Mouse (Mus musculus): ENCODE measurements around the gene Slc16a4. TPM values are rescaled to one million over a fixed set of nuclear protein-coding genes. Genes with fewer than 3 reads are reported as not detected.
"Not testable (repeated sequence)": the region's sequence is repeated elsewhere in the genome, so short reads cannot be mapped to it uniquely, and the experiment has no call there.

Gene Slc16a4
- polyA plus RNA-seq, 1 experiment = not detected

DNA sequence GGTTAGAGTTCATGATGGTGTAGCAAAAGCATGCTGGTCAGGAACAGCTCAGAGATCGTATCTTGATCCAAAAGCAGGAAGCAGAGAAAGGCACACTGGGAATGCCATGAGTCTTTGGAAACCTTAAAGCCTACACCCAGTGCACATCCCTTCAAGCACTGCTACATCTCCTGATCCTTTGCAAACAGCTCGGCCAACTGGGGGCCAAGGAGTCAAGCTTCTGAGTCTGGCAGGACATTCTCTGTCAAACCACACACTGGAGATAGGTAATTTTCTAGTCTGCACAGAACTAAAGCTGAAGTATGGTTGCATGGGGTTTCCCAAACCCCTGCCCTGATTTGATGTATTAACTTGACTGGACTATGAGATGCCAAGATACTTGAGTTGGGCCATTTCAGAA is 4.9 kb upstream of the Slc16a4 start:
- Histone ChIP-seq H3K4me3 (ENCODE audit: insufficient read depth, low read length) (no peak overlapping the region), H3K27ac (ENCODE audit: insufficient read depth, low read depth, low read length) (no peak overlapping the region), H3K4me1 (ENCODE audit: control insufficient read depth, insufficient read depth, low read length) (peaks cover 6% of the 10 kb centered on the region)
- TF ChIP-seq POLR2A (IDR thresholded peaks at IDR 0.05; ENCODE audit: borderline replicate concordance, low read depth, low read length) (no peak), CTCF (IDR thresholded peaks at IDR 0.05; ENCODE audit: low read depth, low read length) (no peak)

- no peak overlapping the region for H3K4me3 ChIP-seq (ENCODE audit: insufficient read depth, low read length)
- no peak for TF ChIP-seq CTCF (IDR thresholded peaks at IDR 0.05; ENCODE audit: low read depth, low read length)
- no peak for TF ChIP-seq POLR2A (IDR thresholded peaks at IDR 0.05; ENCODE audit: borderline replicate concordance, low read depth, low read length)
- peaks cover 6% of the 10 kb centered on the region for H3K4me1 ChIP-seq (ENCODE audit: control insufficient read depth, insufficient read depth, low read length)
- H3K27ac ChIP-seq (ENCODE audit: insufficient read depth, low read depth, low read length) = no peak overlapping the region
Observed at GRCm38 (mm10) chr3:107287346-107287745, 3.7 kb upstream of the Slc16a4 start.

DNA sequence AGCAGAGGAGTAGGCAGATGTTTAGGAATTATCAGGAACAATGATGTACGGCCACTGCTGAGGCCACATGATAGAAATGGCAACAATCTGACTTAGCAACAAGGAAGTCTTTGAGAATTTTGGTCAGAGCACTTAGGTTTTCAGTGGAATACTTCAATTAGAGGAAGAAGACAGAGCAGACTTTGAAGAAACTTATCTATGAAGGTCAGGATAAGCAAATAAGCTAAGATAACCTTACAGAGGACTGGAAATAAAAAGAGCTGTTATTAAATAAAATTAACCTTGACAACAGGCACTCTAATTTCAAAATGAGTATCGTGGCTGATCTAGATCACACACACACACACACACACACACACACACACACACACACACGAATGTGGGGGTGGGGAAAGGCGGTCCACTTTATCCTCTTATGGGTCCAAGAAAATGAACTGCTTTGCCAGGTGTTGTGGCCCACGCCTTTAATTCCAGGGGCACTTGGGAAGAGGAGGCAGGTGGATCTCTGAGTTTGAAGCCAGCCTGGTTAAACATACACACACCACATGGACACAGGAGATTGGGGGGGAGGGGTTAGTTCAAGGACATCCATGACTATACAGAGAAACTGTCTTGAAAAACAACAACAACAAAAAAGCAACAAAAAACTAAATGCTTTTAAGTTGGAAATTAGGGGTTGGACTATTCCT is 4.8 kb downstream of the Slc16a4 start:
- no peak for TF ChIP-seq CTCF (IDR thresholded peaks at IDR 0.05; ENCODE audit: low read depth, low read length)
- TF ChIP-seq POLR2A (IDR thresholded peaks at IDR 0.05; ENCODE audit: borderline replicate concordance, low read depth, low read length) = no peak
- no peaks in the 10 kb centered on the region for H3K4me1 ChIP-seq (ENCODE audit: control insufficient read depth, insufficient read depth, low read length)
- H3K27ac ChIP-seq (ENCODE audit: insufficient read depth, low read depth, low read length) = no peak overlapping the region
- H3K4me3 ChIP-seq (ENCODE audit: insufficient read depth, low read length) = no peak overlapping the region

DNA sequence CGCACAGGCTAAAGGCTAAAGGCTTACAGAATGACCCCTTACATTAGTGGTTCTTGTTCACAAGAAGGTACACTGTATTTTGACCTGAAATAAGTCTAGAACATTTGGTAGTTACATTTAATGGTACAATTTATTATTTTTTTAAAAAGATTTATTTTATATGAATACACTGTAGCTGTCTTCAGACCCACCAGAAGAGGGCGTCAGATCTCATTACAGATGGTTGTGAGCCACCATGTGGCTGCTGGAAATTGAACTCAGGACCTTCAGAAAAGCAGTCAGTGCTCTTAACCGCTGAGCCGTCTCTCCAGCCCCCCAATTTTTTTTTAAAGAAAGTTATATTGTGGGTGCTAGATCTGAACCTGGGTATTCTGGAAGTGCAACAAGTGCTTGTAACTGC is 5.9 kb downstream of the Slc16a4 start:
- H3K27ac ChIP-seq (ENCODE audit: insufficient read depth, low read depth, low read length); H3K4me3 ChIP-seq (ENCODE audit: insufficient read depth, low read length); H3K4me1 ChIP-seq (ENCODE audit: control insufficient read depth, insufficient read depth, low read length): not testable (repeated sequence)

- Histone ChIP-seq H3K4me1 (ENCODE audit: control insufficient read depth, insufficient read depth, low read length) (0 out of 2 replicates have a peak, but pooled peaks cover 2% of the 10 kb centered on the region), H3K27ac (ENCODE audit: insufficient read depth, low read depth, low read length) (no peak overlapping the region), H3K4me3 (ENCODE audit: insufficient read depth, low read length) (no peak overlapping the region)
- TF ChIP-seq POLR2A (IDR thresholded peaks at IDR 0.05; ENCODE audit: borderline replicate concordance, low read depth, low read length) (no peak), CTCF (IDR thresholded peaks at IDR 0.05; ENCODE audit: low read depth, low read length) (no peak)
Observed at GRCm38 (mm10) chr3:107317338-107317737, 26.3 kb downstream of the Slc16a4 start.

DNA sequence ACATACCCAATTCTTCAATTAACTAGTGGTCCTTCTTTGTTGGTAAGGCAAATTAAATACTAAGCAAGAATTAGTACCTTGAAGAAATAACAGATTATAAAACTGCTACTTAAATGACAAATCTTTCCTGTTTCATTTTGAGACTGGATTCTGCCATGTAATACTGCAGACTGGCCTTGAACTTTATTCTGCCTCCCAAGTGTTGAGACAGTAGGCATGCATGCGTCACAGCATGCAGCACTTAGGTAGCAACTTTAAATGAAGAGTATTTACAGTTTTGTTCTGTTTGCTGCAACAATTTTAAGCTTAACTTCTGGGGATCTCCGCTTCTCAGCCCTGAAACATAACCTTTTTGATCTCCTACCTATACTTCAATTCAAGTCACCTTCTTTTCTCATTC is 30.1 kb downstream of the Slc16a4 start:
- H3K4me3 ChIP-seq (ENCODE audit: insufficient read depth, low read length) = no peak overlapping the region
- H3K27ac ChIP-seq (ENCODE audit: insufficient read depth, low read depth, low read length) = no peak overlapping the region
- TF ChIP-seq POLR2A (IDR thresholded peaks at IDR 0.05; ENCODE audit: borderline replicate concordance, low read depth, low read length) = no peak
- no peak for TF ChIP-seq CTCF (IDR thresholded peaks at IDR 0.05; ENCODE audit: low read depth, low read length)
- peaks cover 9% of the 10 kb centered on the region; the same call in 1 of the 2 replicates for H3K4me1 ChIP-seq (ENCODE audit: control insufficient read depth, insufficient read depth, low read length)

GRCm38 (mm10) chr3:107321776-107322175 is 30.7 kb downstream of the Slc16a4 start:
- no peak overlapping the region for H3K27ac ChIP-seq (ENCODE audit: insufficient read depth, low read depth, low read length)
- H3K4me3 ChIP-seq (ENCODE audit: insufficient read depth, low read length) = no peak overlapping the region
- peaks cover 9% of the 10 kb centered on the region; the same call in 1 of the 2 replicates for H3K4me1 ChIP-seq (ENCODE audit: control insufficient read depth, insufficient read depth, low read length)
- TF ChIP-seq CTCF (IDR thresholded peaks at IDR 0.05; ENCODE audit: low read depth, low read length) = no peak
- no peak for TF ChIP-seq POLR2A (IDR thresholded peaks at IDR 0.05; ENCODE audit: borderline replicate concordance, low read depth, low read length)

DNA sequence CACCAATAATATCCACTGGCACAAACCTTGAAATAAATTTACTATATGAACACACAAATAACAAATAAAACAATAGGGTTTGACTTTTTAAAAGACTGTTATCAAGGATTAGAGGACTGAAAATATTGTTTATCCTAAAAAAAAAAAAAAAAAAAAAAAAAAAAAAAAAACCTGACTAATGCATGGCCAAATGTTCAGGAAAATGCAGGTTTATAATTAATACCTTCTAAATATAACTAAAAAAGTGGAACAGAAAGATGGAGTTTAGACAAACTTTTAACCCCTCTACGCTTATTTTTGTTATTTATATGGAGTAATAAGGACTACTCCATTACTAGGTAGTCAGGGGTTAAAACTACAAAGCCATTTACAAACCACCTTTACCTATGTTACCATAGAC is 35.4 kb downstream of the Slc16a4 start:
- Histone ChIP-seq H3K4me3 (ENCODE audit: insufficient read depth, low read length) (no peak overlapping the region), H3K27ac (ENCODE audit: insufficient read depth, low read depth, low read length) (no peak overlapping the region), H3K4me1 (ENCODE audit: control insufficient read depth, insufficient read depth, low read length) (peaks cover 21% of the 10 kb centered on the region)
- TF ChIP-seq POLR2A (IDR thresholded peaks at IDR 0.05; ENCODE audit: borderline replicate concordance, low read depth, low read length) (no peak), CTCF (IDR thresholded peaks at IDR 0.05; ENCODE audit: low read depth, low read length) (no peak)

DNA sequence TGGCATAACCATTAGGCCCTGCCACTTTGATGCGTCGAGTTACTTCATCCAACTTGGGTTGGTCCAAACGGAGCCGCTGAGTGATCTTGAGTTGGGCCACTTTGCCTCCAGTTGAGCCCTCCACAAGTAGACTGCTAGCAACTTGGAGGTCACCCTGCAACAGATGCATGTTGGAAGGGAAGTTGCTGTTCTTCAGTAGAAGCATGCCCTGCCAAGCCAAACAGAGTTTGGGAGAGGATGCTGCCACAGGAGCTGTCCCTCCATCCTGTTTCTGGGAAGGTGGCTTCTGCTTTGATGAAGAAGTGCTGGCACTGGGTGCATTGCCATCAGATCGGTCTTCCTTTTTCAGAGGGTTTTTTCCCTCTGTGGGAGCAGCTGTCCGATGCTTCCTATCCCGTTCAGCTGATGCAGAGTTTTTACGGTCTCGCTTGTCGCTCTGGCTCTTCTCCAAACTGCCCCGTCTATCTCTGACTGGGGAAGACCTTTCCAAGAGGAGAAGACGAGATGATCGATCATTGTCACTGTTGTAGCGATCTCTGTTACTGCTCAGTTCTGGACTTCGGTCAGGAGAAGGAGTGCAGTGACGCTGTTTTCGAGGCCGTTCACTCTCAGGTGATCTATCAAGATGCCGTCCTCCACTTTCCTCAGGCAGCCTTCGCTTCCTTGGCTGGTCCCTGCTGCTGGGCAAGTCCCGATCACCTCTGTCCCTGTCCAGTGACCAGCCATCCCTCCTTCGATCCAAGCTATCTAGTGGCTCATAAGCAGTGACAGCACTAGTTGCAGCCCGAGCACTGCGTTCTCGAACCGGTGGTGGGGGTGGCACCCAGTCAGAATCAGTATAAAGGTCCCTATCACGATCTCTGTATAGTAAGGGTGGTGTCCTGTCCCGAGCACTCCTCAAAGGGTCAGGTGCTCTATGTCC is 39.7 kb downstream of the Slc16a4 start:
- TF ChIP-seq POLR2A (IDR thresholded peaks at IDR 0.05; ENCODE audit: borderline replicate concordance, low read depth, low read length) (no peak), CTCF (IDR thresholded peaks at IDR 0.05; ENCODE audit: low read depth, low read length) (no peak)
- no peak overlapping the region for H3K27ac ChIP-seq (ENCODE audit: insufficient read depth, low read depth, low read length)
- H3K4me3 ChIP-seq (ENCODE audit: insufficient read depth, low read length) = peak overlapping the region; percentile 89; the same call in 1 of the 2 replicates
- H3K4me1 ChIP-seq (ENCODE audit: control insufficient read depth, insufficient read depth, low read length) = peaks cover 16% of the 10 kb centered on the region

- TF ChIP-seq CTCF (IDR thresholded peaks at IDR 0.05; ENCODE audit: low read depth, low read length) (no peak), POLR2A (IDR thresholded peaks at IDR 0.05; ENCODE audit: borderline replicate concordance, low read depth, low read length) (no peak)
- H3K4me3 ChIP-seq (ENCODE audit: insufficient read depth, low read length) = peak overlapping the region; percentile 89
- no peak overlapping the region for H3K27ac ChIP-seq (ENCODE audit: insufficient read depth, low read depth, low read length)
- peaks cover 16% of the 10 kb centered on the region for H3K4me1 ChIP-seq (ENCODE audit: control insufficient read depth, insufficient read depth, low read length)
Observed at GRCm38 (mm10) chr3:107331746-107332126, 40.7 kb downstream of the Slc16a4 start.

Data from bone marrow macrophage, adult 2 months (primary cell).